Mouse (Mus musculus): ENCODE data around the gene Thumpd2.

GRCm38 (mm10) chr17:81053274-81053673 is 11.6 kb downstream of the Thumpd2 start:
- TF ChIP-seq POLR2A (IDR thresholded peaks at IDR 0.05; ENCODE audit: borderline replicate concordance, control insufficient read depth, low read depth, low read length), result no peak
- TF ChIP-seq CTCF (IDR thresholded peaks at IDR 0.05; ENCODE audit: control insufficient read depth, insufficient read depth, low read length), result no peak
